Mouse (Mus musculus) heart, postnatal 0 days (tissue): Measurements from ENCODE around the gene Pdhb.

Experiments used
- CTCF ChIP-seq: IDR thresholded peaks from 2 replicates; pipeline ENCODE4 v1.5.1; 2016; ENCODE audit warnings: antibody characterized with exemption, control low read depth, low read depth
- EP300 ChIP-seq: IDR thresholded peaks from 2 replicates; pipeline ENCODE4 v1.6.1; 2016; ENCODE audit warnings: antibody characterized with exemption, low read depth

GRCm38 (mm10) chr14:8220912-8221311 is 48.1 kb upstream of the Pdhb start:
- TF ChIP-seq EP300 (no peak), CTCF (no peak)
